Mouse (Mus musculus) CH12.LX (cell line): ENCODE measurements around the gene Arf5. TPM values are rescaled to one million over a fixed set of nuclear protein-coding genes. Genes with fewer than 3 reads are reported as not detected.

Experiments
- DNase-seq: peaks from one replicate; pipeline ENCODE4 v3.0.0-alpha.2; 2013; ENCODE audit errors: extremely low read depth
- H3K27ac ChIP-seq: 2 replicates; pipeline ENCODE4 v1.5.1; 2012; ENCODE audit warnings: low read depth, mild to moderate bottlenecking, control low read depth, moderate library complexity; ENCODE audit not compliant: insufficient read depth
- H3K27me3 ChIP-seq: replicated peaks from 2 replicates; pipeline ENCODE3; 2012; ENCODE audit warnings: inconsistent platforms
- H3K36me3 ChIP-seq, 2 experiments: replicated peaks in 1 of 2; 2 replicates each; pipeline versions ENCODE3 to v1.6.1; 2012; ENCODE audit warnings: inconsistent platforms in 1 of 2, low read length in 1 of 2, mild to moderate bottlenecking in 1 of 2, mixed read lengths in 1 of 2, moderate library complexity in 1 of 2; ENCODE audit not compliant: control insufficient read depth in 1 of 2, insufficient read depth in 1 of 2
- H3K4me1 ChIP-seq, 2 experiments: 2 replicates each; pipeline ENCODE4 v1.6.1; 2012; ENCODE audit warnings: inconsistent platforms in 1 of 2, moderate library complexity in 1 of 2; ENCODE audit not compliant: insufficient read depth in 2 of 2, control insufficient read depth in 1 of 2
- H3K4me2 ChIP-seq: 2 replicates; pipeline ENCODE4 v1.6.1; 2012; ENCODE audit warnings: low read depth, mild to moderate bottlenecking, control low read depth; ENCODE audit not compliant: poor library complexity, insufficient read depth, severe bottlenecking
- H3K4me3 ChIP-seq, 3 experiments: fragments of 150-350 bp in 1 of 3; sonication (generic) in 1 of 3; replicated peaks in 1 of 3; 2 replicates each; pipeline versions ENCODE3 to v1.5.1; 2011 to 2012; ENCODE audit warnings: low read depth in 2 of 3, low read length in 2 of 3, mild to moderate bottlenecking in 2 of 3, moderate library complexity in 2 of 3, control low read depth in 1 of 3, improper control_type of control experiment in 1 of 3, inconsistent platforms in 1 of 3, mixed read lengths in 1 of 3; ENCODE audit not compliant: poor library complexity in 1 of 3
- H3K79me2 ChIP-seq: replicated peaks from 2 replicates; pipeline ENCODE4 v1.6.1; 2012; ENCODE audit warnings: mild to moderate bottlenecking, moderate library complexity; ENCODE audit not compliant: control insufficient read depth, poor library complexity, insufficient read depth, severe bottlenecking; ENCODE audit errors: extremely low read depth
- H3K9ac ChIP-seq: 2 replicates; pipeline ENCODE4 v1.6.1; 2012; ENCODE audit warnings: low read depth, mild to moderate bottlenecking, control low read depth, moderate library complexity; ENCODE audit not compliant: insufficient read depth
- H3K9me3 ChIP-seq: replicated peaks from 2 replicates; pipeline ENCODE3; 2012; ENCODE audit warnings: low read length, inconsistent platforms, mixed read lengths
- BHLHE40 ChIP-seq: IDR thresholded peaks from 2 replicates; pipeline ENCODE4 v1.6.1; 2011; ENCODE audit warnings: mild to moderate bottlenecking, low read depth, low read length, improper control_type of control experiment
- CHD1 ChIP-seq: IDR thresholded peaks from 2 replicates; pipeline ENCODE4 v1.6.1; 2012; ENCODE audit warnings: low read depth, low read length, improper control_type of control experiment, inconsistent platforms
- CHD2 ChIP-seq: IDR thresholded peaks from 2 replicates; pipeline ENCODE4 v1.6.1; 2011; ENCODE audit warnings: low read length, improper control_type of control experiment
- CTCF ChIP-seq, 2 experiments: IDR thresholded peaks in 1 of 2; conservative IDR thresholded peaks in 1 of 2; 2 replicates each; pipeline ENCODE4 v1.5.1; 2011 to 2012; ENCODE audit warnings: low read depth in 2 of 2, low read length in 2 of 2, improper control_type of control experiment in 1 of 2, inconsistent platforms in 1 of 2, mild to moderate bottlenecking in 1 of 2, moderate library complexity in 1 of 2
- E2F4 ChIP-seq: IDR thresholded peaks from 2 replicates; pipeline ENCODE4 v1.6.1; 2011; ENCODE audit warnings: low read depth, low read length, improper control_type of control experiment; ENCODE audit not compliant: insufficient replicate concordance
- ELF1 ChIP-seq: IDR thresholded peaks from 2 replicates; pipeline ENCODE4 v1.6.1; 2014; ENCODE audit warnings: low read depth, mild to moderate bottlenecking, inconsistent platforms, low read length, improper control_type of control experiment
- EP300 ChIP-seq: IDR thresholded peaks from 2 replicates; pipeline ENCODE4 v1.6.1; 2011; ENCODE audit warnings: low read length, improper control_type of control experiment
- ETS1 ChIP-seq: conservative IDR thresholded peaks from 2 replicates; pipeline ENCODE4 v1.6.1; 2012; ENCODE audit warnings: low read depth, mild to moderate bottlenecking, inconsistent platforms, low read length, improper control_type of control experiment, moderate library complexity
- GABPA ChIP-seq: IDR thresholded peaks from 2 replicates; pipeline ENCODE4 v1.6.1; 2012; ENCODE audit warnings: low read depth, low read length, improper control_type of control experiment, inconsistent platforms; ENCODE audit not compliant: insufficient replicate concordance
- HCFC1 ChIP-seq: IDR thresholded peaks from 2 replicates; pipeline ENCODE4 v1.6.1; 2012; ENCODE audit warnings: low read depth, mild to moderate bottlenecking, inconsistent platforms, low read length, improper control_type of control experiment
- IRF4 ChIP-seq: IDR thresholded peaks from 2 replicates; pipeline ENCODE4 v1.6.1; 2014; ENCODE audit warnings: low read depth, mild to moderate bottlenecking, inconsistent platforms, low read length, improper control_type of control experiment
- JUN ChIP-seq: IDR thresholded peaks from 2 replicates; pipeline ENCODE4 v1.6.1; 2011; ENCODE audit warnings: low read depth, mild to moderate bottlenecking, low read length, improper control_type of control experiment, moderate library complexity; ENCODE audit not compliant: insufficient read depth
- JUND ChIP-seq: conservative IDR thresholded peaks from 2 replicates; pipeline ENCODE4 v1.6.1; 2011; ENCODE audit warnings: low read depth, low read length, improper control_type of control experiment
- KAT2A ChIP-seq: IDR thresholded peaks from 2 replicates; pipeline ENCODE4 v1.6.1; 2012; ENCODE audit warnings: low read length, improper control_type of control experiment, inconsistent platforms; ENCODE audit not compliant: insufficient replicate concordance
- MAFK ChIP-seq: IDR thresholded peaks from 2 replicates; pipeline ENCODE4 v1.6.1; 2011; ENCODE audit warnings: low read length, improper control_type of control experiment; ENCODE audit not compliant: insufficient replicate concordance
- MAX ChIP-seq: IDR thresholded peaks from 2 replicates; pipeline ENCODE4 v1.6.1; 2011; ENCODE audit warnings: low read length, improper control_type of control experiment
- MAZ ChIP-seq: IDR thresholded peaks from 2 replicates; pipeline ENCODE4 v1.6.1; 2012; ENCODE audit warnings: low read depth, mild to moderate bottlenecking, inconsistent platforms, low read length, improper control_type of control experiment, moderate library complexity
- MEF2A ChIP-seq: IDR thresholded peaks from 2 replicates; pipeline ENCODE4 v1.6.1; 2014; ENCODE audit warnings: low read depth, mild to moderate bottlenecking, inconsistent platforms, low read length, improper control_type of control experiment, borderline replicate concordance
- MXI1 ChIP-seq: IDR thresholded peaks from 2 replicates; pipeline ENCODE4 v1.6.1; 2011; ENCODE audit warnings: mild to moderate bottlenecking, low read depth, low read length, improper control_type of control experiment
- MYC ChIP-seq: IDR thresholded peaks from 2 replicates; pipeline ENCODE4 v1.6.1; 2011; ENCODE audit warnings: low read depth, mild to moderate bottlenecking, improper control_type of control experiment, low read length
- NELFE ChIP-seq: IDR thresholded peaks from 2 replicates; pipeline ENCODE4 v1.6.1; 2011; ENCODE audit warnings: low read depth, low read length, improper control_type of control experiment
- NRF1 ChIP-seq: IDR thresholded peaks from 2 replicates; pipeline ENCODE4 v1.6.1; 2014; ENCODE audit warnings: low read depth, mild to moderate bottlenecking, inconsistent platforms, low read length, improper control_type of control experiment, moderate library complexity
- PAX5 ChIP-seq: IDR thresholded peaks from 2 replicates; pipeline ENCODE4 v1.6.1; 2012; ENCODE audit warnings: low read length, inconsistent platforms, mixed read lengths
- POLR2A ChIP-seq: IDR thresholded peaks from 2 replicates; pipeline ENCODE4 v1.6.1; 2011; ENCODE audit warnings: low read depth, mild to moderate bottlenecking, improper control_type of control experiment, low read length
- POLR2AphosphoS2 ChIP-seq: IDR thresholded peaks from 2 replicates; pipeline ENCODE4 v1.6.1; 2011; ENCODE audit warnings: low read depth, low read length, improper control_type of control experiment
- RAD21 ChIP-seq: IDR thresholded peaks from 2 replicates; pipeline ENCODE4 v1.6.1; 2011; ENCODE audit warnings: low read depth, mild to moderate bottlenecking, low read length, improper control_type of control experiment, moderate library complexity
- RCOR1 ChIP-seq: conservative IDR thresholded peaks from 2 replicates; pipeline ENCODE4 v1.6.1; 2012; ENCODE audit warnings: low read depth, mild to moderate bottlenecking, inconsistent platforms, low read length, improper control_type of control experiment
- SIN3A ChIP-seq: IDR thresholded peaks from 2 replicates; pipeline ENCODE4 v1.6.1; 2012; ENCODE audit warnings: low read length, improper control_type of control experiment, inconsistent platforms
- SMC3 ChIP-seq: IDR thresholded peaks from 2 replicates; pipeline ENCODE4 v1.6.1; 2011; ENCODE audit warnings: low read depth, low read length, improper control_type of control experiment
- TBP ChIP-seq: conservative IDR thresholded peaks from 2 replicates; pipeline ENCODE4 v1.6.1; 2011; ENCODE audit warnings: low read depth, low read length, improper control_type of control experiment
- TCF12 ChIP-seq: IDR thresholded peaks from 2 replicates; pipeline ENCODE4 v1.6.1; 2014; ENCODE audit warnings: low read depth, mild to moderate bottlenecking, inconsistent platforms, low read length, improper control_type of control experiment
- UBTF ChIP-seq: IDR thresholded peaks from 2 replicates; pipeline ENCODE4 v1.6.1; 2012; ENCODE audit warnings: low read depth, mild to moderate bottlenecking, inconsistent platforms, low read length, improper control_type of control experiment, moderate library complexity
- USF1 ChIP-seq: IDR thresholded peaks from 2 replicates; pipeline ENCODE4 v1.6.1; 2014; ENCODE audit warnings: low read depth, mild to moderate bottlenecking, inconsistent platforms, low read length, improper control_type of control experiment
- USF2 ChIP-seq: conservative IDR thresholded peaks from 2 replicates; pipeline ENCODE4 v1.6.1; 2011; ENCODE audit warnings: low read depth, low read length, improper control_type of control experiment
- ZC3H11A ChIP-seq: IDR thresholded peaks from 2 replicates; pipeline ENCODE4 v1.6.1; 2012; ENCODE audit warnings: low read depth, mild to moderate bottlenecking, inconsistent platforms, low read length, improper control_type of control experiment
- ZKSCAN1 ChIP-seq: IDR thresholded peaks from 2 replicates; pipeline ENCODE4 v1.6.1; 2012; ENCODE audit warnings: low read depth, inconsistent platforms, low read length, improper control_type of control experiment, borderline replicate concordance
- ZMIZ1 ChIP-seq: IDR thresholded peaks from 2 replicates; pipeline ENCODE4 v1.6.1; 2012; ENCODE audit warnings: low read depth, mild to moderate bottlenecking, inconsistent platforms, low read length, improper control_type of control experiment
- ZNF384 ChIP-seq: IDR thresholded peaks from 2 replicates; pipeline ENCODE4 v1.6.1; 2012; ENCODE audit warnings: low read depth, low read length, improper control_type of control experiment, inconsistent platforms
- dilution Hi-C: fragments of 300-500 bp; cut with MboI; formaldehyde crosslinking; loops from 2 replicates; pipeline ENCODE4 v1.14.3; 2020; ENCODE audit warnings: low sequenced_read_pairs; ENCODE audit not compliant: extremely low pct_unique_long_range_greater_than_20kb, extremely low pct_ligation_motif_present
- in situ Hi-C: fragments of 300-500 bp; cut with MboI; formaldehyde crosslinking; loops from 3 replicates; pipeline ENCODE4 v1.14.3; 2019; ENCODE audit warnings: low sequenced_read_pairs, low pct_ligation_motif_present, low pct_unique_long_range_greater_than_20kb, mixed read lengths
- polyA plus RNA-seq: library from polyadenylated mRNA; unstranded; fragments of >175 nt; gene quantifications from 2 replicates; pipeline ENCODE4 v1.2.1, GENCODE M21; 2012; ENCODE audit warnings: low read depth; ENCODE audit not compliant: insufficient read length
- total RNA-seq, 2 experiments: library from RNA; depleted of rRNA; stranded (reverse); fragments of 300-350 nt in 1 of 2; fragments of >200 nt in 1 of 2; gene quantifications; 2 replicates each; pipeline ENCODE4 v1.2.3; 2012 to 2014

Gene Arf5
- total and polyA plus RNA-seq, 3 experiments = 67.3 to 101 (median 99.7) TPM

GRCm38 (mm10) chr6:28421469-28422000 lies 1.8 kb upstream of the Arf5 start:
- H3K36me3 ChIP-seq = peaks cover 28 to 57% of the 10 kb centered on the region in 2 experiments
- in situ Hi-C loops (loop anchor here (25.0 kb wide), 1 partner anchor 591 kb away; no protein-coding TSS in a partner anchor), dilution Hi-C loops (no loop called here)
- peaks cover 10% of the 10 kb centered on the region for H3K79me2 ChIP-seq
- DNase-seq = peak; percentile 93
- no peak overlapping the region for H3K27ac ChIP-seq
- H3K9me3 ChIP-seq = no peaks in the 10 kb centered on the region
- peak overlapping the region; percentile 82 to 86 (median 83) for H3K4me3 ChIP-seq
- H3K27me3 ChIP-seq = no peaks in the 10 kb centered on the region
- H3K4me2 ChIP-seq = peak overlapping the region; percentile 90
- H3K4me1 ChIP-seq = peaks cover 16 to 41% of the 10 kb centered on the region in 2 experiments
- peak overlapping the region; percentile 69 for H3K9ac ChIP-seq
- TF ChIP-seq HCFC1 = peak; percentile 82
- 0 out of 2 replicates have a peak, but pooled peaks have one; percentile 49 for TF ChIP-seq RCOR1
- TF ChIP-seq CHD2 = no peak
- TF ChIP-seq ETS1 = peak; percentile 17; the same call in 1 of the 2 replicates
- peak; percentile 96 for TF ChIP-seq SIN3A
- TF ChIP-seq RAD21 = peak; percentile 96
- peak; percentile 35; the same call in 1 of the 2 replicates for TF ChIP-seq JUND
- TF ChIP-seq POLR2AphosphoS2 = 0 out of 2 replicates have a peak, but pooled peaks have one; percentile 38
- TF ChIP-seq MEF2A = peak; percentile 79; the same call in 1 of the 2 replicates
- TF ChIP-seq POLR2A = peak; percentile 75
- no peak for TF ChIP-seq EP300
- TF ChIP-seq JUN = no peak
- peak; percentile 67 for TF ChIP-seq MAZ
- TF ChIP-seq MAX = peak; percentile 68
- no peak for TF ChIP-seq MAFK
- TF ChIP-seq USF2 = no peak
- TF ChIP-seq ZKSCAN1 = no peak
- TF ChIP-seq PAX5 = no peak
- TF ChIP-seq TBP = no peak
- peak; percentile 63 for TF ChIP-seq NELFE
- TF ChIP-seq GABPA = no peak
- peak; percentile 57 to 92 for TF ChIP-seq CTCF (conservative IDR thresholded peaks at IDR 0.05 in 1 of 2, IDR thresholded peaks at IDR 0.05 in 1 of 2; ENCODE audit: low read depth in 2 of 2, low read length in 2 of 2)
- peak; percentile 32; the same call in 1 of the 2 replicates for TF ChIP-seq ZMIZ1
- TF ChIP-seq BHLHE40 = peak; percentile 41; the same call in 1 of the 2 replicates
- TF ChIP-seq TCF12 = peak; percentile 85
- TF ChIP-seq ZC3H11A = peak; percentile 47
- TF ChIP-seq SMC3 = peak; percentile 83
- TF ChIP-seq USF1 = no peak
- TF ChIP-seq MYC = peak; percentile 60; the same call in 1 of the 2 replicates
- TF ChIP-seq KAT2A = no peak
- peak; percentile 38 for TF ChIP-seq NRF1
- 0 out of 2 replicates have a peak, but pooled peaks have one; percentile 53 for TF ChIP-seq E2F4
- TF ChIP-seq ZNF384 = no peak
- TF ChIP-seq MXI1 = peak; percentile 78
- TF ChIP-seq IRF4 = peak; percentile 67
- no peak for TF ChIP-seq UBTF
- TF ChIP-seq ELF1 = peak; percentile 98
- TF ChIP-seq CHD1 = no peak
